Mouse (Mus musculus) bone marrow, adult 2 months (tissue): ENCODE data around the gene Il17rc.

Source experiments
- CTCF ChIP-seq: fragments of 200-500 bp; IDR thresholded peaks from 2 replicates; pipeline ENCODE4 v1.5.1; 2011; ENCODE audit warnings: low read length, control low read depth; ENCODE audit not compliant: control insufficient read depth, insufficient read depth
- POLR2A ChIP-seq: fragments of 200-500 bp; IDR thresholded peaks from 2 replicates; pipeline ENCODE4 v1.6.1; 2011; ENCODE audit warnings: low read depth, mild to moderate bottlenecking, control low read depth, low read length, borderline replicate concordance; ENCODE audit not compliant: control insufficient read depth

DNA sequence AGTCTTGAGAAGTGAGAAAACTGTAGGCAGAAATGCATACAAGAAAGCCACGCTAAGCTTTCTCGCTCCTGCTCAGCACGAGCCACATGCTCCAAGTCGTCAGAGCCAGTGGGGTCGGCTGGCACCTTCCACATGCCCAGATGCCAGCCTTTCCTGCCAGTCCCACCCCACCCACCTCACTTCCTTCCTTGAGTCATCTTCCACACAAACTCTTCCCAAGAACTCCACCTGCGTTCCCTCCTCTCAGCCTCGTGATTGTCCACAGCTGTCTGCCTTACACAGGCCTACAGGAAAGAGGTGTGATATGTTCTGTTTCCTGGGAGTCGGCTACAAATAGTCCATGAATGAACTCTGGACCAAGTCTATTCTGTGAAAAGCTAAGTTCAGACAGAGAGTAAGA, 52.2 kb downstream of the Il17rc start:
- no peak for TF ChIP-seq CTCF
- no peak for TF ChIP-seq POLR2A
